Mouse (Mus musculus): ENCODE data around the gene Tm9sf2. TPM values are rescaled to one million over a fixed set of nuclear protein-coding genes. Genes with fewer than 3 reads are reported as not detected.

The Tm9sf2 gene
- polyA plus RNA-seq, 1 experiment from 2014 or later: 162 TPM

DNA sequence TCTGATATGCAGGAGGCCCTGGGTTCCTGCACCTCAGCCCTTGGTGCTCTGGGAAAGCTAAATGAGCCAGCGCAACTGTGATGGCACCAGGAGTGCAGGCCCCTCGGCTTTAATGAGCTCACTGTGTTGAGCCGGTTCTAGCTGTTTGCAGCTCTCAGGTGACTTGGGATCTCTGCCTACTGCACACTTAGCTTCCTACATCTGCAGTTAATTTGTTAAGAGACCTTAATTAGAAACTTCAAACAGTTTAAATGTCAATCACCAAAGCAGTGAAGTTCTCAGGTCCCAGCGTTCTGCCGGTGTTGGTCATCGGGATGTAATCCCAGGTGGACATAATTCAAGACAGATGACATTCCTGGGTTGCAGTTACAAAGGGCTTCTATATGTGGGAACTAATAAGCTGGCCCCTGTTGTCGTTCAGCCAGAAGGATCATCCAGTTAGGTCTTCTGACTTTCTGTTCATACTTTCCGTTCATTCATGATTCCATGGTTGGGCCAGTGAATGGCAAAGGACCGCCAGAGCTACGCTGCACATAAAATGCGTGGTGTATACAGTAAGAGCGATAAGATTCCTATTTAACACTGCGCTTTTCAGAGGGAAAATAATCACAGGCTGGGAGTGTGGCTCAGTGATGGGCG is 93.5 kb downstream of the Tm9sf2 start:
- Histone ChIP-seq H3K9me3 (ENCODE audit: low read length) (no peaks in the 10 kb centered on the region), H3K27ac (ENCODE audit: low read length) (no peak overlapping the region), H3K9ac (replicated peaks; ENCODE audit: low read depth) (no peak overlapping the region), H3K27me3 (replicated peaks; ENCODE audit: insufficient read depth, low read length) (no peaks in the 10 kb centered on the region), H3K4me2 (replicated peaks; ENCODE audit: low read depth, low read length) (no peak overlapping the region), H3K4me1 (ENCODE audit: insufficient read depth, low read depth, low read length) (no peaks in the 10 kb centered on the region), H3K4me3 (ENCODE audit: low read depth, low read length) (no peak overlapping the region), H3K36me3 (ENCODE audit: insufficient read depth, low read length) (no peaks in the 10 kb centered on the region)
- WGBS: 77% methylated on average over 14 of the region's 14 CpGs
- TF ChIP-seq EP300 (IDR thresholded peaks at IDR 0.05): no peak
- TF ChIP-seq CTCF (IDR thresholded peaks at IDR 0.05): no peak
- no peak for DNase-seq (ENCODE audit: low spot score)
- no peak for ATAC-seq

DNA sequence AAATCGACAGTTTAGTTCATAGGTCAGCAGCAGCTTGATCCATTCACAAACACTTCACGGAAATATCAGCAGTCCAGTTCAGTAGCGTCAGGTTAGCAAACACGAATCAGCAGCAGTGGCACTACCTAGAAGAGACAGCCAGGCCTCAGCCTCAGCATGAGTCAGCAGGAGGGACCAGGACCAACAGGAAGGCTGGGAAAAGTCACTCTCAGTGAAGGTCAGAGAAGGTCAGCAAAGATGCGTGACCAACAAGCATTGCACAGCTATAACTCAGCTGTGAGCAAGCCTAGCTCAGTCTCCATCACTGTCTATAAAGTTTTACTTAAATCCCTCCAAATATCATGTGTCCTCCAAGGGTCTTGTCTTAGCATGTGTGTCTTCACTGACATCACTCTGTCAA is 102.3 kb downstream of the Tm9sf2 start:
- no peak for TF ChIP-seq EP300 (IDR thresholded peaks at IDR 0.05)
- no peak for TF ChIP-seq CTCF (IDR thresholded peaks at IDR 0.05)
- WGBS: 49% methylated on average over 5 of the region's 5 CpGs

More for the DNA sequence above, 102.3 kb downstream of the Tm9sf2 start:
- Histone ChIP-seq H3K4me3 (ENCODE audit: low read depth, low read length) (no peak overlapping the region), H3K4me1 (ENCODE audit: insufficient read depth, low read depth, low read length) (no peaks in the 10 kb centered on the region), H3K4me2 (replicated peaks; ENCODE audit: low read depth, low read length) (no peak overlapping the region), H3K36me3 (ENCODE audit: insufficient read depth, low read length) (no peaks in the 10 kb centered on the region), H3K27ac (ENCODE audit: low read length) (no peak overlapping the region), H3K9ac (replicated peaks; ENCODE audit: low read depth) (no peak overlapping the region), H3K27me3 (replicated peaks; ENCODE audit: insufficient read depth, low read length) (no peaks in the 10 kb centered on the region), H3K9me3 (ENCODE audit: low read length) (no peaks in the 10 kb centered on the region)
- DNase-seq (ENCODE audit: low spot score) (no peak), ATAC-seq (no peak)

Other genes starting within 250 kb of the Tm9sf2 start
- gene Ubac2, start 228.4 kb upstream of the Tm9sf2 start, polyA plus RNA-seq (2015; fragmentation: Nextera tagmentation; extraction: Ambion mirVana): 38.5 and 43.2 TPM in 2 replicates
- gene Gpr18, start 191.3 kb upstream of the Tm9sf2 start, polyA plus RNA-seq (2015; fragmentation: Nextera tagmentation; extraction: Ambion mirVana): 0.32 and 0.42 TPM in 2 replicates
- 1.6 TPM in 2 replicates for gene Gpr183, start 141.8 kb upstream of the Tm9sf2 start, polyA plus RNA-seq (2015; fragmentation: Nextera tagmentation; extraction: Ambion mirVana)
- gene Timm8a2, start 72.4 kb upstream of the Tm9sf2 start, polyA plus RNA-seq (2015; fragmentation: Nextera tagmentation; extraction: Ambion mirVana): not detected in 2 replicates
- gene Clybl, start 74.7 kb downstream of the Tm9sf2 start, polyA plus RNA-seq (2015; fragmentation: Nextera tagmentation; extraction: Ambion mirVana): 8.7 and 9.2 TPM in 2 replicates